Mouse (Mus musculus): Measurements from ENCODE around the gene Itfg2. TPM values are rescaled to one million over a fixed set of nuclear protein-coding genes. Genes with fewer than 3 reads are reported as not detected.
A peak's percentile ranks its signal among the peaks of the same experiment; 100 is the strongest.

Itfg2 gene
- polyA plus RNA-seq, 1 experiment = 38.0 TPM

DNA sequence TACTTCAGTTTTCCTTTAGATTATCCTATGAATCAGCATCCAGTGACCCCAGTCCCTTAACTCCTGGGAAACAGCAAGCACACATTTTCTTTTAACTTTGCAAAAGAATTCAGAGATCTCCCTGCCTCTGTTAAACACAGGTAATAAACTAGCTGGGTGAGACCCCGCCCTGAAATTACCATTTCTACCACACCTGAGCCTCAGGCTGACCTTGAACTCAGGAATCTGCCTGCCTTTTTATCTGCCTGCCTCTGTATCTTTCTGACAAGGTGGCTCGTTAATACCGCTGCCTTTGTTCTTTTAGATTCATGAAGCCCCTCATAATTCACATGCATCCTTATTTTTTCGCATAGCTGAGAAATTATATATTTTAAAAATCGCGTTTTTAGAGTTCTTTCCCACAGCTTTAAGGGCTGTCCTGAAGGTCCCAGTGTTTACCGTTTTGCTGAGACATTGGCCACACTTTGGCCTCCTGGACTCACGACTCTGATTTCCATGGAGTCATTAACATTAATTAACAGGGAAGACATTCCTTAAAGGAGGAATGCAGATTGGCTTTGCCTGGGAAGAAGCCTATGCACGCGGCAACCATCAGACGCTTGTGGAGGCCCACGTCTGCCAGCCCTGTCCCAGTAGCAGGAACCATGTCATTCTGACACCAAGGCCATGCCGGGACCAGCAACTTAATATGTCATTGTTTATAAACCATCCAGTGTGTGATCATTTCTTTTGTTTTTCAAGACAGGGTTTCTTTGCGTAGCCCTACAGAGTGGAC lies 36.2 kb upstream of the Itfg2 start:
- WGBS = 82% methylated on average over 14 of the region's 14 CpGs
- H3K4me3 ChIP-seq (replicated peaks; ENCODE audit: control insufficient read depth, low read depth, low read length) = no peak overlapping the region
- TF ChIP-seq POLR2A (IDR thresholded peaks at IDR 0.05; ENCODE audit: borderline replicate concordance, control insufficient read depth, low read depth, low read length) = no peak
- no peak for TF ChIP-seq CTCF (IDR thresholded peaks at IDR 0.05; ENCODE audit: control insufficient read depth, insufficient read depth, low read length)
- H3K4me1 ChIP-seq (ENCODE audit: control insufficient read depth, insufficient read depth, low read length) = no peaks in the 10 kb centered on the region
- H3K27ac ChIP-seq (ENCODE audit: control insufficient read depth, insufficient read depth, low read depth, low read length, poor library complexity) = no peak overlapping the region

DNA sequence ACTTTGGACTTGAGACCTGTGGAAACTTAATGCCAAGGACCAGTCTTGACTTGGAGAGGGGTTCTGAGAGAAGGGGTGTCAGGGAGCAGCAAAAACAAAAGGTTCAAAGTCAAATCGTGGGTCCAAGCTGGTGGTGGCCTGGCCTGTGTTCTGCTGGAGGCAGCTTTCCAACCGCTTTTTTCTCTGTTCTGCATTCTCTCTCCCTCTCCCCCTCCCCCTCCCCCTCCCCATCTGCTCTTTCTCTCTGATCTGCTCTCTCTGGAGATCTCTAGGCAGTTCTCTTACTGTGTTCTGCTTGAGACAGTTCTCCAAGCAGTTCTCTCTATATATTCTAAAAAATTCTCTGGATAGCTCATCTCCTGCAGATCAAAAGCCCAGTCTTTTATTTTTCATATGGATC lies 35.6 kb upstream of the Itfg2 start:
- no peak overlapping the region for H3K4me3 ChIP-seq (replicated peaks; ENCODE audit: control insufficient read depth, low read depth, low read length)

DNA sequence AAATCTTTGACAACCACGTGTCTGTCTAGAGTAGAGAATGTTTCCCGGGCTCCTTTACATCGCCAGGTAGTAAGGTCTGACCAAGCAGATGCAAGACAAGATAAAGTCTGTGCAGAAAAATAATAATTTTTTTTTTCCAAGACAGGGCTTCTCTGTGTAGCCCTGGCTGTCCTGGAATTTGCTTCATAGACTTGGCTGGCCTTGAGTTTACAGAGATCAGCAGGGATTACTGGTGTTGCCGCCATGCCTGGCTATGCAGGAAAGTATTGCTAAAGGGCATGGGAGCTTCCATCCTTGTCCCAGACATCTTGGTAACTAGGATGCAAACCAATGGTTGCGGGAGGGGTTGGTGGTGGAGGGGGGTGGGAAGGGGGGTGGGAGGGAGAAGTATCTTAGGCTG lies 32.5 kb upstream of the Itfg2 start:
- Histone ChIP-seq H3K27ac (ENCODE audit: control insufficient read depth, insufficient read depth, low read depth, low read length, poor library complexity) (no peak overlapping the region), H3K4me3 (replicated peaks; ENCODE audit: control insufficient read depth, low read depth, low read length) (no peak overlapping the region), H3K4me1 (ENCODE audit: control insufficient read depth, insufficient read depth, low read length) (no peaks in the 10 kb centered on the region)
- TF ChIP-seq CTCF (IDR thresholded peaks at IDR 0.05; ENCODE audit: control insufficient read depth, insufficient read depth, low read length) = no peak
- TF ChIP-seq POLR2A (IDR thresholded peaks at IDR 0.05; ENCODE audit: borderline replicate concordance, control insufficient read depth, low read depth, low read length) = no peak
- WGBS = 80% methylated on average over 5 of the region's 5 CpGs

More for the DNA sequence above, 35.6 kb upstream of the Itfg2 start:
- H3K4me1 ChIP-seq (ENCODE audit: control insufficient read depth, insufficient read depth, low read length) = no peaks in the 10 kb centered on the region
- WGBS = 43% methylated on average over 2 of the region's 2 CpGs
- TF ChIP-seq CTCF (IDR thresholded peaks at IDR 0.05; ENCODE audit: control insufficient read depth, insufficient read depth, low read length) (no peak), POLR2A (IDR thresholded peaks at IDR 0.05; ENCODE audit: borderline replicate concordance, control insufficient read depth, low read depth, low read length) (no peak)
- H3K27ac ChIP-seq (ENCODE audit: control insufficient read depth, insufficient read depth, low read depth, low read length, poor library complexity) = no peak overlapping the region

DNA sequence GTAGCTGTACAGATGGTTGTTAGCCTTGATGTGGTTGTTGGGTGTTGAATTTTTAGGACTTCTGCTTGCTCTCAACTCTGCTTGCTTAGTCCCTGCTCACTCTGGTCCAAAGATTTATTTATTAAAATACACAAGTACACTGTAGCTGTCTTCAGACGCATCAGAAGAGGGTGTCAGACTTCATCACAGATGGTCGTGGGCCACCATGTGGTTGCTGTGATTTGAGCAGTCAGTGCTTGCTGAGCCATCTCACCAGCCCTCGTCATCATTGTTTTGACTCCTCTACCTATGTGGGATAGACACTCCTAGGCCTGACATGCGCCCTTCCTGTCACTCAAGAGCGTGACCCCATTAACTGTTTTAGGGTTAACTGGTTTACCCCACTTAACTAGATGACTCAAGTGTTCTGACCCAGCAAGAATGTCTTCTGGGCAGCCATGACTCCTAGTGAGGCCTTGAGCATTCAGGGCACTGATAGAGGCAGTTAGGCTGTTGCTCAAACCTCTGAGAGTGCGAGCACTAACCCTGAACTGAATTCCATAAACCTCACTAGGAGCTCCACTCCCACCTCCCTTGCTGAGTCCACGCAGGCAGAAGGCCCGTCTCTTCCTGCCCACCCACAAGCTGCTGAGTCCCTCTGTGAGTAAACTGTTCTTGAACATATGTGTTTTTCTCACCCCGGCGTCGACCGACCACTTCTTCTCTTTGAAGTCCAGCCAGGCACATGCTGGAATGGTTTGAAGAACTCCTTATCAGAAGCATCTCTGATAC lies 31.3 kb upstream of the Itfg2 start:
- TF ChIP-seq POLR2A (IDR thresholded peaks at IDR 0.05; ENCODE audit: borderline replicate concordance, control insufficient read depth, low read depth, low read length) = no peak
- H3K4me3 ChIP-seq (replicated peaks; ENCODE audit: control insufficient read depth, low read depth, low read length) = no peak overlapping the region
- 76% methylated on average over 12 of the region's 12 CpGs for WGBS

DNA sequence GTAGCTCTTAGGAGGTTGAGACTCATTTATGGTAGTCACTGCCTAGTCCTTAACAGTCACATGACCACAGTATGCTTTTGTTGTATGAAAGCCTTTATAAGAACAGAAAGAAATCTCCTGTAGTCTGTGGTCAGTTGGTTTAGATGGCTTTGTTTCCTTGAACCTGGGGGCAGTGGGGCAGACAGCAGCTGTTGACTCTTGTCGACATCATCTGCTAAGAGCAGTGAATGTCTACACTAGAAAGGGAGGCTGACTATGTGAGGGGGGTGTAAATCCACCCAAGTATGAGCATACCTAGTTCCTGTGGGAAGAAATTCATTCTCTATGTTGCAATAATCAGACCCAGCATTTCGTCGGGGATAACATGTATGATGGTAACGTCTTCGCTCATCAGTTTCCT lies 22.3 kb upstream of the Itfg2 start:
- no peak overlapping the region for H3K4me3 ChIP-seq (replicated peaks; ENCODE audit: control insufficient read depth, low read depth, low read length)
- 86% methylated on average over 5 of the region's 5 CpGs for WGBS
- TF ChIP-seq POLR2A (IDR thresholded peaks at IDR 0.05; ENCODE audit: borderline replicate concordance, control insufficient read depth, low read depth, low read length) (no peak), CTCF (IDR thresholded peaks at IDR 0.05; ENCODE audit: control insufficient read depth, insufficient read depth, low read length) (no peak)
- H3K4me1 ChIP-seq (ENCODE audit: control insufficient read depth, insufficient read depth, low read length) = no peaks in the 10 kb centered on the region; the same call in 1 of the 2 replicates
- no peak overlapping the region for H3K27ac ChIP-seq (ENCODE audit: control insufficient read depth, insufficient read depth, low read depth, low read length, poor library complexity)

More for the DNA sequence above, 31.3 kb upstream of the Itfg2 start:
- no peaks in the 10 kb centered on the region for H3K4me1 ChIP-seq (ENCODE audit: control insufficient read depth, insufficient read depth, low read length)
- no peak overlapping the region for H3K27ac ChIP-seq (ENCODE audit: control insufficient read depth, insufficient read depth, low read depth, low read length, poor library complexity)

DNA sequence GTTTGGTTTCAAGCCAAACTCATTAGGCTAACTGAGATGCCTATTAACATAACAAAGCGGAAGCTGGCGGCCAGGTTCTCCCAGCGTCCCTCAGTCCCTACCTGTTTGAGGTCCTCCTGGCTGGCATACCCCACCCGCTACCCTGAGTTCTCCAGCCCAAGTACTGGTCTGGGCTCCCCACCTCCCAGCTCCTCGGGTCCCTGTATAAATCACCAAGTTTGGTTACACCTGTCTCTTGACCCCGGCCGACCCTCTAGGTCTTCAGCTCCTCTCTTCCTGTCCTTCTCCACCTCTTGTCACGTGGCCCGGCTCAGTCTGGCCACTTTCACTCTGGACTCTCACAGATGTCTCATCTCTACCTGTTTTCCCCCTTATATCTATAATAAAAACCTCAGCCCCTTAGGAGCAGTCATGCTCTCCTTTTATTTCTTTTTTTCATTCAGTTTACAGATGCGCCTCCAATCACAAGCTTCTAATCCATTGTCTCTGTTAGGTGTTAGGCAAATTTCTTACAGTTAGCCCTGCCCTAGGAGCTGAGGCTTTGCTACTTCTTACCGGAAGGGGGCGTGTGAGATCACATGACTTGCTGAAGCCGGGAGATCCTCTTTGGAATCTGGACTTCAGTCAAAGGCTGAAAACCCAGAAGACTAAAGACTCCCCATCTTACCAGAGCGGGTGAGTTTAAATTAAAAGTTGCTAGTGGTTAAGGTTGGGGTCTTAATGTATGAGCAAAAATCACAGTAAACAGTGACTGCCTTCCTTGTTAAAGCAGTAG lies 21.2 kb upstream of the Itfg2 start:
- no peaks in the 10 kb centered on the region; the same call in 1 of the 2 replicates for H3K4me1 ChIP-seq (ENCODE audit: control insufficient read depth, insufficient read depth, low read length)
- no peak overlapping the region for H3K4me3 ChIP-seq (replicated peaks; ENCODE audit: control insufficient read depth, low read depth, low read length)
- WGBS = 22% methylated on average over 14 of the region's 14 CpGs
- no peak overlapping the region for H3K27ac ChIP-seq (ENCODE audit: control insufficient read depth, insufficient read depth, low read depth, low read length, poor library complexity)
- TF ChIP-seq CTCF (IDR thresholded peaks at IDR 0.05; ENCODE audit: control insufficient read depth, insufficient read depth, low read length) (peak; percentile 60), POLR2A (IDR thresholded peaks at IDR 0.05; ENCODE audit: borderline replicate concordance, control insufficient read depth, low read depth, low read length) (no peak)

DNA sequence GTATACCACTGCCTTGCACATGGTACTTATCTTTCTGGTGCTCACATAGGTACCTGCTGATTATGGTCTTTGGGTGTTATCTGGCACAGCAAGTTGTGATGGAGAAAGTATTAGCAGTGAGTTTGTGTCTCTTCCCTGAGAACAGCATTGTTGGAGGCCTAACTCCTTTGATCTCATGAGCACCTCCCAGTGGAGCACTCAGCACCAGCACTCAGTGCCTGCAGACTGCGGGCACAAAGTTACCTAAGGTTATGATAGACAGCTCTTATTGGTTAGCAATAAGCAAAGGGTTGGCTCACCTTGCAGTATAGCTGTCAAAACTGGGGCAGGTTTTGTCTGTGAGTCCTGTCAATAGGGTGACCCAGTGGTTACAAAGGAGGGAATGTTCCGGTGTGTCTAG lies 15.5 kb upstream of the Itfg2 start:
- 80% methylated on average over 2 of the region's 2 CpGs for WGBS
- Histone ChIP-seq H3K4me1 (ENCODE audit: control insufficient read depth, insufficient read depth, low read length) (peaks cover 2% of the 10 kb centered on the region), H3K4me3 (replicated peaks; ENCODE audit: control insufficient read depth, low read depth, low read length) (no peak overlapping the region), H3K27ac (ENCODE audit: control insufficient read depth, insufficient read depth, low read depth, low read length, poor library complexity) (no peak overlapping the region)
- no peak for TF ChIP-seq POLR2A (IDR thresholded peaks at IDR 0.05; ENCODE audit: borderline replicate concordance, control insufficient read depth, low read depth, low read length)
- no peak for TF ChIP-seq CTCF (IDR thresholded peaks at IDR 0.05; ENCODE audit: control insufficient read depth, insufficient read depth, low read length)

DNA sequence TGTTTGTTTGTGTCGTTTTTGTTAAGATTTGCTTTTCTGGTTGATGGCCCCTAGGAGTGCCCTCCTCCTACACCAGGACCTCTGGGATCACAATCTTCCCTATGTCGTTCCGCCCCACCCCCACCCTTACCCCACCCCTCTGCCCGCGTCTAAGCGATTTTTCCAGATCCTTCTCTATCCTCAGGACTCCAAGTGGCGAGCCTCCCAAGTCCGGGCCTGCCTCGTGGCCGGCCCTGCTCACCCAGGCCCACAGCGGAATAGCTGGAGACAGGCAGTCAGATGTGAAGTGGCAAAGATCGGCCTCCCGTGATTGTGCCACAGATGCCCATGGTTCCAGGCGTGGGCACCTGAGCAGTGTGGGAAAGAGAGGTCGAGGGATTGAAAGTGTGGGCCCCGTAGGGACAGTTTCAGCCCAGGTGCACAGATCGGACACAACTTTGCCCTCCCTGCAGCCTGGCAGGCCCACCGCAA lies 14.2 kb upstream of the Itfg2 start:
- 13% methylated on average over 18 of the region's 18 CpGs for WGBS
- H3K4me3 ChIP-seq (replicated peaks; ENCODE audit: control insufficient read depth, low read depth, low read length) = peak overlapping the region; percentile 61
- TF ChIP-seq POLR2A (IDR thresholded peaks at IDR 0.05; ENCODE audit: borderline replicate concordance, control insufficient read depth, low read depth, low read length) (no peak), CTCF (IDR thresholded peaks at IDR 0.05; ENCODE audit: control insufficient read depth, insufficient read depth, low read length) (no peak)
- no peak overlapping the region; the same call in 1 of the 2 replicates for H3K27ac ChIP-seq (ENCODE audit: control insufficient read depth, insufficient read depth, low read depth, low read length, poor library complexity)
- H3K4me1 ChIP-seq (ENCODE audit: control insufficient read depth, insufficient read depth, low read length) = peaks cover 2% of the 10 kb centered on the region
